Mouse (Mus musculus) limb, embryonic 13.5 days (tissue): Measurements from ENCODE around the gene Spire2. TPM values are rescaled to one million over a fixed set of nuclear protein-coding genes. Genes with fewer than 3 reads are reported as not detected.

ENCODE experiments used
- ATAC-seq: fragments of 200-750 bp; cut with Nextera tagmentation; 2 replicates; pipeline ENCODE4 v1.8.0; 2017; ENCODE audit warnings: low read depth, moderate number of reproducible peaks, moderate TSS enrichment; ENCODE audit not compliant: low FRiP score
- H3K27ac ChIP-seq: fragments of 300-500 bp; sonication (generic); 2 replicates; pipeline ENCODE4 v1.5.1; 2015; ENCODE audit warnings: inconsistent platforms, mild to moderate bottlenecking, moderate library complexity
- H3K27me3 ChIP-seq: fragments of 300-500 bp; sonication (generic); 2 replicates; pipeline ENCODE4 v1.6.1; 2015; ENCODE audit warnings: mild to moderate bottlenecking, inconsistent platforms
- H3K36me3 ChIP-seq: fragments of 300-500 bp; sonication (generic); 2 replicates; pipeline ENCODE4 v1.6.1; 2015; ENCODE audit warnings: inconsistent platforms, mild to moderate bottlenecking, moderate library complexity
- H3K4me1 ChIP-seq: fragments of 300-500 bp; sonication (generic); 2 replicates; pipeline ENCODE4 v1.6.1; 2015; ENCODE audit warnings: inconsistent platforms
- H3K4me2 ChIP-seq: fragments of 300-500 bp; sonication (generic); replicated peaks from 2 replicates; pipeline ENCODE4 v1.6.1; 2015; ENCODE audit warnings: inconsistent platforms, mild to moderate bottlenecking, moderate library complexity
- H3K4me3 ChIP-seq: fragments of 300-500 bp; sonication (generic); 2 replicates; pipeline ENCODE4 v1.5.1; 2015; ENCODE audit warnings: moderate library complexity, mild to moderate bottlenecking, inconsistent platforms
- H3K9ac ChIP-seq: fragments of 300-500 bp; sonication (generic); 2 replicates; pipeline ENCODE4 v1.6.1; 2015; ENCODE audit warnings: mild to moderate bottlenecking, inconsistent platforms
- H3K9me3 ChIP-seq: fragments of 300-500 bp; sonication (generic); 2 replicates; pipeline ENCODE4 v1.6.1; 2016; ENCODE audit warnings: inconsistent platforms
- WGBS: fragments of 180-500 bp; shearing (Covaris S2); methylation state at CpG from one replicate; pipeline ENCODE4 v1.1.7; 2015; 5-methylcytosine and 5-hydroxymethylcytosine counted together
- polyA plus RNA-seq: library from polyadenylated mRNA; unstranded; fragments of >200 nt; fragmentation: Nextera tagmentation; extraction: Ambion mirVana; gene quantifications from 2 replicates; pipeline ENCODE4 v1.2.1, GENCODE M21; 2015

Gene Spire2
- polyA plus RNA-seq, 1 experiment from 2014 or later: 0.80 TPM

- no peak overlapping the region for H3K4me3 ChIP-seq
- no peaks in the 10 kb centered on the region for H3K9me3 ChIP-seq
- no peak overlapping the region for H3K9ac ChIP-seq
- H3K36me3 ChIP-seq: no peaks in the 10 kb centered on the region
- H3K27ac ChIP-seq: no peak overlapping the region
- H3K4me2 ChIP-seq: no peak overlapping the region
- H3K27me3 ChIP-seq: peaks cover 16% of the 10 kb centered on the region
- H3K4me1 ChIP-seq: peaks cover 14% of the 10 kb centered on the region
- ATAC-seq: no peak
- WGBS: 70% methylated on average over 13 of the region's 13 CpGs
These were observed 20.3 kb downstream of the Spire2 start for GRCm38 (mm10) chr8:123352786-123353185.

GRCm38 (mm10) chr8:123353216-123353615 lies 20.7 kb downstream of the Spire2 start:
- Histone ChIP-seq H3K4me1 (peaks cover 10% of the 10 kb centered on the region), H3K27ac (no peak overlapping the region), H3K27me3 (peaks cover 16% of the 10 kb centered on the region), H3K4me2 (no peak overlapping the region), H3K9me3 (no peaks in the 10 kb centered on the region), H3K9ac (no peak overlapping the region), H3K4me3 (no peak overlapping the region), H3K36me3 (no peaks in the 10 kb centered on the region)
- no peak for ATAC-seq
- 46% methylated on average over 11 of the region's 11 CpGs for WGBS

- Histone ChIP-seq H3K27ac (no peak overlapping the region), H3K9me3 (no peaks in the 10 kb centered on the region), H3K4me3 (no peak overlapping the region), H3K4me2 (no peak overlapping the region), H3K27me3 (no peaks in the 10 kb centered on the region), H3K9ac (no peak overlapping the region), H3K4me1 (no peaks in the 10 kb centered on the region), H3K36me3 (no peaks in the 10 kb centered on the region)
- ATAC-seq: no peak
- 45% methylated on average over 12 of the region's 12 CpGs for WGBS
These were observed 28.7 kb downstream of the Spire2 start for GRCm38 (mm10) chr8:123361082-123361739.

- Histone ChIP-seq H3K4me3 (peak within 1 kb of the TSS; percentile 79), H3K27ac (peak within 1 kb of the TSS; percentile 94), H3K4me1 (peaks cover 22% of the 10 kb centered on the region), H3K36me3 (peaks cover 18% of the 10 kb centered on the region), H3K4me2 (peak within 1 kb of the TSS; percentile 76), H3K9me3 (no peaks in the 10 kb centered on the region), H3K9ac (peak within 1 kb of the TSS; percentile 81), H3K27me3 (no peaks in the 10 kb centered on the region)
- WGBS: under 1% methylated on average over 75 of the region's 75 CpGs
- ATAC-seq: peak; percentile 92
These were observed 41.1 kb downstream of the Spire2 start, which contains the start of gene Tcf25 for GRCm38 (mm10) chr8:123373403-123374238. TSS of gene Tcf25 (plus strand) at chr8:123373753.

GRCm38 (mm10) chr8:123374239-123374578 lies 41.7 kb downstream of the Spire2 start:
- peak overlapping the region; percentile 79 for H3K4me3 ChIP-seq
- H3K4me2 ChIP-seq: peak overlapping the region; percentile 76
- H3K9ac ChIP-seq: peak overlapping the region; percentile 81
- H3K36me3 ChIP-seq: peaks cover 18% of the 10 kb centered on the region
- no peaks in the 10 kb centered on the region for H3K27me3 ChIP-seq
- 0% methylated on average over 20 of the region's 20 CpGs for WGBS
- H3K27ac ChIP-seq: peak overlapping the region; percentile 94
- H3K9me3 ChIP-seq: no peaks in the 10 kb centered on the region
- peaks cover 22% of the 10 kb centered on the region for H3K4me1 ChIP-seq
- peak; percentile 83 for ATAC-seq

- H3K4me3 ChIP-seq: no peak overlapping the region
- 0 out of 2 replicates have a peak overlapping the region, but pooled peaks have one; percentile 76 for H3K4me2 ChIP-seq
- peaks cover 22% of the 10 kb centered on the region for H3K4me1 ChIP-seq
- H3K9me3 ChIP-seq: no peaks in the 10 kb centered on the region
- no peak for ATAC-seq
- no peak overlapping the region for H3K27ac ChIP-seq
- 84% methylated on average over 10 of the region's 10 CpGs for WGBS
- no peaks in the 10 kb centered on the region for H3K27me3 ChIP-seq
- H3K9ac ChIP-seq: peak overlapping the region; percentile 35; the same call in 1 of the 2 replicates
- H3K36me3 ChIP-seq: peaks cover 18% of the 10 kb centered on the region
These were observed 43.2 kb downstream of the Spire2 start for GRCm38 (mm10) chr8:123375701-123376100.

GRCm38 (mm10) chr8:123376106-123376505 lies 43.6 kb downstream of the Spire2 start:
- no peaks in the 10 kb centered on the region for H3K9me3 ChIP-seq
- H3K4me2 ChIP-seq: no peak overlapping the region
- no peak for ATAC-seq
- peaks cover 22% of the 10 kb centered on the region for H3K4me1 ChIP-seq
- peaks cover 21% of the 10 kb centered on the region for H3K36me3 ChIP-seq
- no peak overlapping the region for H3K4me3 ChIP-seq
- no peak overlapping the region for H3K27ac ChIP-seq
- no peak overlapping the region for H3K9ac ChIP-seq
- 72% methylated on average over 8 of the region's 8 CpGs for WGBS
- H3K27me3 ChIP-seq: no peaks in the 10 kb centered on the region

GRCm38 (mm10) chr8:123381711-123382110 lies 49.2 kb downstream of the Spire2 start:
- H3K9me3 ChIP-seq: no peaks in the 10 kb centered on the region
- no peak for ATAC-seq
- no peak overlapping the region for H3K4me3 ChIP-seq
- WGBS: 93% methylated on average over 4 of the region's 4 CpGs
- no peak overlapping the region for H3K4me2 ChIP-seq
- H3K27ac ChIP-seq: no peak overlapping the region
- no peaks in the 10 kb centered on the region for H3K27me3 ChIP-seq
- peaks cover 69% of the 10 kb centered on the region for H3K36me3 ChIP-seq
- H3K9ac ChIP-seq: no peak overlapping the region
- no peaks in the 10 kb centered on the region for H3K4me1 ChIP-seq

- no peak for ATAC-seq
- no peaks in the 10 kb centered on the region for H3K9me3 ChIP-seq
- 84% methylated on average over 8 of the region's 8 CpGs for WGBS
- no peak overlapping the region for H3K4me2 ChIP-seq
- no peak overlapping the region for H3K4me3 ChIP-seq
- no peaks in the 10 kb centered on the region for H3K27me3 ChIP-seq
- H3K27ac ChIP-seq: no peak overlapping the region
- no peak overlapping the region for H3K9ac ChIP-seq
- peaks cover 73% of the 10 kb centered on the region for H3K36me3 ChIP-seq
- no peaks in the 10 kb centered on the region for H3K4me1 ChIP-seq
These were observed 50.0 kb downstream of the Spire2 start for GRCm38 (mm10) chr8:123382516-123382915.

GRCm38 (mm10) chr8:123384883-123385540 lies 52.5 kb downstream of the Spire2 start:
- no peaks in the 10 kb centered on the region for H3K4me1 ChIP-seq
- H3K4me3 ChIP-seq: no peak overlapping the region
- WGBS: 68% methylated on average over 9 of the region's 9 CpGs
- H3K9ac ChIP-seq: no peak overlapping the region
- H3K4me2 ChIP-seq: no peak overlapping the region
- no peak for ATAC-seq
- peaks cover 92% of the 10 kb centered on the region for H3K36me3 ChIP-seq
- H3K27ac ChIP-seq: no peak overlapping the region
- H3K9me3 ChIP-seq: no peaks in the 10 kb centered on the region
- H3K27me3 ChIP-seq: no peaks in the 10 kb centered on the region

- Histone ChIP-seq H3K4me1 (no peaks in the 10 kb centered on the region), H3K36me3 (peaks cover 100% of the 10 kb centered on the region), H3K27ac (no peak overlapping the region), H3K9me3 (no peaks in the 10 kb centered on the region), H3K27me3 (no peaks in the 10 kb centered on the region), H3K4me2 (no peak overlapping the region), H3K4me3 (no peak overlapping the region), H3K9ac (no peak overlapping the region)
- 78% methylated on average over 3 of the region's 3 CpGs for WGBS
- no peak for ATAC-seq
These were observed 54.5 kb downstream of the Spire2 start for GRCm38 (mm10) chr8:123387041-123387440.

- ATAC-seq: no peak
- Histone ChIP-seq H3K4me2 (no peak overlapping the region), H3K27me3 (no peaks in the 10 kb centered on the region), H3K9me3 (no peaks in the 10 kb centered on the region), H3K36me3 (peaks cover 100% of the 10 kb centered on the region), H3K4me3 (no peak overlapping the region), H3K9ac (no peak overlapping the region), H3K27ac (no peak overlapping the region), H3K4me1 (no peaks in the 10 kb centered on the region)
- WGBS: 95% methylated on average over 8 of the region's 8 CpGs
These were observed 55.3 kb downstream of the Spire2 start for GRCm38 (mm10) chr8:123387801-123388200.
